Mouse (Mus musculus): ENCODE measurements around the gene Mrpl55. TPM values are rescaled to one million over a fixed set of nuclear protein-coding genes. Genes with fewer than 3 reads are reported as not detected.

Mrpl55 gene
- polyA plus RNA-seq, 1 experiment, result 57.1 TPM

DNA sequence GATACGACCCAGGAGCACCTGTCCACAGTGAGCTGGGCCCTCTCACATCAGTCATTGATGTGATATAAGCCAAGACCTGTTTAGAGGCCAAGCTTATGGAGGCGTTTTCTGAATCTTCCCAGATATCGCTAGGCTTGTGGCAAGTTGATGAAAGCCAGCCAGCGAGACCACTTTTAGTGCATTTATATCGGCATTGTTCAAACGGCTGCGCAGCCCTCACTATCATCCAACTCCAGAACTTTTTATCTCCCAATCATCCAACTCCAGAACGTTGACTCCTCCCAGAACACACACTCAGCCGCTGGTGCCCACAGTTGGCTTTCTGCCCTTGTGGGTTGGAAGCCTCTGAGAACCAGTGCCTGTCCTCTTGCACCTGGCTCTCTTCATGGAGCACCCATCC, 37.9 kb upstream of the Mrpl55 start:
- H3K4me1 ChIP-seq (ENCODE audit: control insufficient read depth, insufficient read depth, low read length), result peaks cover 4% of the 10 kb centered on the region; the same call in 1 of the 2 replicates
- H3K27ac ChIP-seq (ENCODE audit: insufficient read depth, low read length), result no peak overlapping the region
- no peak for TF ChIP-seq POLR2A (IDR thresholded peaks at IDR 0.05; ENCODE audit: extremely low read depth, insufficient read depth, low read length)
- no peak for TF ChIP-seq CTCF (IDR thresholded peaks at IDR 0.05; ENCODE audit: extremely low read depth, insufficient read depth, low read length)
- H3K4me3 ChIP-seq (ENCODE audit: insufficient read depth, low read length), result no peak overlapping the region

DNA sequence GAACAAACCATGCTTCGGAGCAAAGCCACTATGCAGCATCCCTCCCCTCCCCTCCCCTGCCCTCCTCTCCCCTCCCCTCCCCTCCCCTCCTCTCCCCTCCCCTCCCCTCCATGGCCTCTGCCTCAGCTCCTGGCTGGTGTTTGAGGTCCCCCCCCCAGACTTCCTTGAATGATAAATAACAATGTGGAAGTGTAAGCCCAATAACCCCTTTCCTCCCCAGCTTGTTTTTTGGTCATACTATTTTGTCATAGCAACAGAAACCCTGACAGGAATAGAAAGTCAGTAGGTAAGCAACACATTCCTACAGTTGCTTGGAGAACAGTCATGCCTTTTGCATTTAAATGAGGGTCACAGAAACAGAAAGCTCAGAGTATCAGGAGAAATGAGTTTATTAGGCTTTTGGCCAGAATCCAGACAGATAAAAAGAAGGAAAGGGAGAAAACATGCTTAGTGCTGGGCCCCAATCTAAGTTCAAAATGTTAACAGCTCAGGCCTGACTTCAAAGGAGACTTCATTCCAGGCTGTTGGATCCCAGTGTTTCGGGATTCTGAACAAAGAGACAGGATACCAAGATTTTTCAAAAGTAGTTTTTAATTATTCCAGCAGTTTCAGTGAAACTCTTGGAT, 36.6 kb upstream of the Mrpl55 start:
- H3K4me3 ChIP-seq (ENCODE audit: insufficient read depth, low read length), result no peak overlapping the region
- H3K4me1 ChIP-seq (ENCODE audit: control insufficient read depth, insufficient read depth, low read length), result peaks cover 4% of the 10 kb centered on the region; the same call in 1 of the 2 replicates
- TF ChIP-seq POLR2A (IDR thresholded peaks at IDR 0.05; ENCODE audit: extremely low read depth, insufficient read depth, low read length) (no peak), CTCF (IDR thresholded peaks at IDR 0.05; ENCODE audit: extremely low read depth, insufficient read depth, low read length) (no peak)
- H3K27ac ChIP-seq (ENCODE audit: insufficient read depth, low read length), result no peak overlapping the region

DNA sequence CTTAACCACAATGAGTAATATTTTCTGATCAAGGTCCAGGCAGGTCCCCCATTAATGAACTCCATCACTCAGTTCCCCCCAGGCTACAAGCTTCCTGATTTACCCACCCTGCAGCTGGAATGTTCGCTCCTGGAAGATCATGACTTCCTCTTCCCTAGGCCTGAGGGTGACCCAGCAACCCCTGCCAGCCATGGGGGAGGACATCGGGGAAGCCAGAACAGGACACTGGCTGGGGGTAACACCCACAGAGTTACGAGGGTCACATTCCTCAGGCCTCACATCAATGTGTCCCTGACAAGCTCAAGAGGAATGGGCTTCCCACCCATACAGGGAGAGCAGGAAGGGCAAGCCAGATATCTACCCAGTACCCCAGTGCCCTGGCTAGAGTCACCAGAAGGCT, 32.5 kb upstream of the Mrpl55 start:
- Histone ChIP-seq H3K4me3 (ENCODE audit: insufficient read depth, low read length) (no peak overlapping the region), H3K4me1 (ENCODE audit: control insufficient read depth, insufficient read depth, low read length) (no peaks in the 10 kb centered on the region), H3K27ac (ENCODE audit: insufficient read depth, low read length) (no peak overlapping the region)
- TF ChIP-seq POLR2A (IDR thresholded peaks at IDR 0.05; ENCODE audit: extremely low read depth, insufficient read depth, low read length) (no peak), CTCF (IDR thresholded peaks at IDR 0.05; ENCODE audit: extremely low read depth, insufficient read depth, low read length) (no peak)

DNA sequence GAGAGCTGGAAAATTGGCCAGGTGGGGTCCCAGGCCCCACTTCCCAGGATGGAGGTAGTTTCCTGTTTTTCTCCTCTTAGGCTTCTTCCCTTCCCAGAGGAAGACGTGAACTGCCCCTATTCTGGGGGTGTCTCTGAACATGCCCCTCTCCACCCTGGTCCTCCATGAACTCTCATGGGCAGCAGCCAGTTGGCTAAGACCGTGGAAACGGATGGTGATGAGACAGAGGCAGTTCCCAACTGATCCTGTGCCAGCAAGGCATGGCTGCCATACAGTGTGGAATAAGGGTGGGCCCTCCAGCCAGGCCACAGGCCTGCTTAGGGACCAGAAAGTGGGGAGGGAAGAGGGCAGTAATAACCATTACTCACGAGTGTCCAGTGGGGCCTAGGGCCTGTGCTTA, 31.7 kb upstream of the Mrpl55 start:
- Histone ChIP-seq H3K4me1 (ENCODE audit: control insufficient read depth, insufficient read depth, low read length) (no peaks in the 10 kb centered on the region), H3K27ac (ENCODE audit: insufficient read depth, low read length) (no peak overlapping the region), H3K4me3 (ENCODE audit: insufficient read depth, low read length) (no peak overlapping the region)
- TF ChIP-seq CTCF (IDR thresholded peaks at IDR 0.05; ENCODE audit: extremely low read depth, insufficient read depth, low read length), result no peak
- no peak for TF ChIP-seq POLR2A (IDR thresholded peaks at IDR 0.05; ENCODE audit: extremely low read depth, insufficient read depth, low read length)

GRCm38 (mm10) chr11:59174189-59174838, 28.0 kb upstream of the Mrpl55 start:
- TF ChIP-seq POLR2A (IDR thresholded peaks at IDR 0.05; ENCODE audit: extremely low read depth, insufficient read depth, low read length), result no peak
- TF ChIP-seq CTCF (IDR thresholded peaks at IDR 0.05; ENCODE audit: extremely low read depth, insufficient read depth, low read length), result no peak
- H3K27ac ChIP-seq (ENCODE audit: insufficient read depth, low read length), result no peak overlapping the region
- H3K4me3 ChIP-seq (ENCODE audit: insufficient read depth, low read length), result no peak overlapping the region
- no peaks in the 10 kb centered on the region for H3K4me1 ChIP-seq (ENCODE audit: control insufficient read depth, insufficient read depth, low read length)

- TF ChIP-seq CTCF (IDR thresholded peaks at IDR 0.05; ENCODE audit: extremely low read depth, insufficient read depth, low read length) (no peak), POLR2A (IDR thresholded peaks at IDR 0.05; ENCODE audit: extremely low read depth, insufficient read depth, low read length) (no peak)
- Histone ChIP-seq H3K4me1 (ENCODE audit: control insufficient read depth, insufficient read depth, low read length) (no peaks in the 10 kb centered on the region), H3K4me3 (ENCODE audit: insufficient read depth, low read length) (no peak overlapping the region), H3K27ac (ENCODE audit: insufficient read depth, low read length) (no peak overlapping the region)
These were observed 25.8 kb upstream of the Mrpl55 start for GRCm38 (mm10) chr11:59176475-59176874.

GRCm38 (mm10) chr11:59176921-59177320, 25.4 kb upstream of the Mrpl55 start:
- H3K4me1 ChIP-seq (ENCODE audit: control insufficient read depth, insufficient read depth, low read length), result no peaks in the 10 kb centered on the region
- no peak overlapping the region for H3K4me3 ChIP-seq (ENCODE audit: insufficient read depth, low read length)
- no peak overlapping the region for H3K27ac ChIP-seq (ENCODE audit: insufficient read depth, low read length)
- TF ChIP-seq POLR2A (IDR thresholded peaks at IDR 0.05; ENCODE audit: extremely low read depth, insufficient read depth, low read length), result no peak
- TF ChIP-seq CTCF (IDR thresholded peaks at IDR 0.05; ENCODE audit: extremely low read depth, insufficient read depth, low read length), result no peak

DNA sequence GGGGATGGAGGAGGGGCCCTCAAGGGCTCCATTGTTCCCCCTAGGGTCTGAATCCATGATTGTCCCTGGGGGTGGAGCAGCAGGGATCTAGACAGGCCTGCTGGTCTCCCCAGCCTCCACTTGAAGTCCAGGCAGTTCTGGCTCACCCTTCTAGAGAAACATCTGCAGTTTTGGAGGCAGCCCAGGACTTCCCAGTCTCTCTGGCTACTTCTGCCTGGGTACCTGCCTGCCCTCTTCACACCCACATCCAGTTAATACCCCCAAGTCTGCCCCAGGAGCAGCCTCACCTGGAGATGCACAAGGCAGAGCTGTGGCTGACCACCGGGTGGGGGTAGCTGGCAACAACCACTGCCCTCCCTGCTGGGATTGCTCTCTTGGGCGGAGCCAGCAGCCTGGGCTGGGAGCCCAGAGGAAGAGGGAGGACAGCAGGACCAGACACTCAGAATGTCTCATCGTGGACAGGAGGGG, 19.4 kb upstream of the Mrpl55 start, which contains the start of gene Gjc2:
Gene Gjc2 (minus strand): TSS at position 350 of the 468 bp plus-strand sequence.
- H3K4me1 ChIP-seq (ENCODE audit: control insufficient read depth, insufficient read depth, low read length), result no peaks in the 10 kb centered on the region
- TF ChIP-seq CTCF (IDR thresholded peaks at IDR 0.05; ENCODE audit: extremely low read depth, insufficient read depth, low read length), result no peak
- 0 out of 2 replicates have a peak, but pooled peaks have one; percentile 1 for TF ChIP-seq POLR2A (IDR thresholded peaks at IDR 0.05; ENCODE audit: extremely low read depth, insufficient read depth, low read length)
- H3K4me3 ChIP-seq (ENCODE audit: insufficient read depth, low read length), result peak within 1 kb of the TSS; percentile 21
- peak within 1 kb of the TSS; percentile 62 for H3K27ac ChIP-seq (ENCODE audit: insufficient read depth, low read length)

- Histone ChIP-seq H3K27ac (ENCODE audit: insufficient read depth, low read length) (peak overlapping the region; percentile 62), H3K4me1 (ENCODE audit: control insufficient read depth, insufficient read depth, low read length) (no peaks in the 10 kb centered on the region), H3K4me3 (ENCODE audit: insufficient read depth, low read length) (no peak overlapping the region)
- TF ChIP-seq POLR2A (IDR thresholded peaks at IDR 0.05; ENCODE audit: extremely low read depth, insufficient read depth, low read length) (no peak), CTCF (IDR thresholded peaks at IDR 0.05; ENCODE audit: extremely low read depth, insufficient read depth, low read length) (peak; percentile 81)
These were observed 18.5 kb upstream of the Mrpl55 start for GRCm38 (mm10) chr11:59183821-59184220.

- peaks cover 4% of the 10 kb centered on the region for H3K4me1 ChIP-seq (ENCODE audit: control insufficient read depth, insufficient read depth, low read length)
- no peak for TF ChIP-seq POLR2A (IDR thresholded peaks at IDR 0.05; ENCODE audit: extremely low read depth, insufficient read depth, low read length)
- no peak for TF ChIP-seq CTCF (IDR thresholded peaks at IDR 0.05; ENCODE audit: extremely low read depth, insufficient read depth, low read length)
- no peak overlapping the region for H3K27ac ChIP-seq (ENCODE audit: insufficient read depth, low read length)
These were observed 16.8 kb upstream of the Mrpl55 start for GRCm38 (mm10) chr11:59185490-59185889.

More at GRCm38 (mm10) chr11:59185490-59185889, 16.8 kb upstream of the Mrpl55 start:
- H3K4me3 ChIP-seq (ENCODE audit: insufficient read depth, low read length), result no peak overlapping the region

Data from cortical plate, adult 2 months (tissue).